Mouse (Mus musculus) heart, postnatal 0 days (tissue): ENCODE data around the gene Exoc6. TPM values are rescaled to one million over a fixed set of nuclear protein-coding genes. Genes with fewer than 3 reads are reported as not detected.
A peak's percentile ranks its signal among the peaks of the same experiment; 100 is the strongest.

Experiments used
- ATAC-seq: fragments of 200-750 bp; cut with Nextera tagmentation; 2 replicates; pipeline ENCODE4 v1.8.0; 2017; ENCODE audit warnings: low read depth, moderate number of reproducible peaks, moderate library complexity; ENCODE audit not compliant: insufficient read depth
- DNase-seq: peaks from one replicate; pipeline ENCODE4 v3.0.0-alpha.2; 2016; ENCODE audit warnings: low spot score
- H3K27ac ChIP-seq: fragments of 300-500 bp; sonication (generic); 2 replicates; pipeline ENCODE4 v1.5.1; 2014; ENCODE audit warnings: low read depth, mild to moderate bottlenecking
- H3K27me3 ChIP-seq: fragments of 300-500 bp; sonication (generic); 2 replicates; pipeline ENCODE4 v1.6.1; 2014; ENCODE audit warnings: low read length, mixed read lengths; ENCODE audit not compliant: control insufficient read depth, insufficient read depth
- H3K36me3 ChIP-seq: fragments of 300-500 bp; sonication (generic); replicated peaks from 2 replicates; pipeline ENCODE4 v1.6.1; 2014; ENCODE audit warnings: low read length, mixed read lengths; ENCODE audit not compliant: control insufficient read depth, insufficient read depth
- H3K4me1 ChIP-seq: fragments of 300-500 bp; sonication (generic); 2 replicates; pipeline ENCODE4 v1.6.1; 2014; ENCODE audit warnings: antibody characterized with exemption; ENCODE audit not compliant: control insufficient read depth, insufficient read depth
- H3K4me2 ChIP-seq: fragments of 300-500 bp; sonication (generic); 2 replicates; pipeline ENCODE4 v1.6.1; 2014; ENCODE audit warnings: low read depth, mild to moderate bottlenecking, low read length, moderate library complexity
- H3K4me3 ChIP-seq: fragments of 300-500 bp; sonication (generic); 2 replicates; pipeline ENCODE4 v1.5.1; 2014; ENCODE audit warnings: low read depth, low read length
- H3K9ac ChIP-seq: fragments of 300-500 bp; sonication (generic); replicated peaks from 2 replicates; pipeline ENCODE4 v1.6.1; 2014; ENCODE audit warnings: low read depth, low read length, mixed read lengths
- H3K9me3 ChIP-seq: fragments of 300-500 bp; sonication (generic); replicated peaks from 2 replicates; pipeline ENCODE4 v1.6.1; 2016; ENCODE audit warnings: low read length; ENCODE audit not compliant: control insufficient read depth
- CTCF ChIP-seq: IDR thresholded peaks from 2 replicates; pipeline ENCODE4 v1.5.1; 2016; ENCODE audit warnings: antibody characterized with exemption, control low read depth, low read depth
- EP300 ChIP-seq: IDR thresholded peaks from 2 replicates; pipeline ENCODE4 v1.6.1; 2016; ENCODE audit warnings: antibody characterized with exemption, low read depth
- WGBS: fragments of 180-500 bp; shearing (Covaris S2); extraction: QIAGEN DNeasy Blood & Tissue Kit; methylation state at CpG from one replicate; pipeline ENCODE4 v1.1.7; 2014; 5-methylcytosine and 5-hydroxymethylcytosine counted together
- polyA plus RNA-seq: library from polyadenylated mRNA; unstranded; fragments of >200 nt; fragmentation: Nextera tagmentation; extraction: Ambion mirVana; gene quantifications from 2 replicates; pipeline ENCODE4 v1.2.1, GENCODE M21; 2015
- total RNA-seq: library from RNA; depleted of rRNA; stranded (reverse); fragments of >200 nt; gene quantifications from 2 replicates; pipeline ENCODE4 v1.2.3, GENCODE M21; 2014; ENCODE audit warnings: low replicate concordance

The Exoc6 gene
- total and polyA plus RNA-seq, 2 experiments from 2014 or later: 20.8 to 24.2 TPM

DNA sequence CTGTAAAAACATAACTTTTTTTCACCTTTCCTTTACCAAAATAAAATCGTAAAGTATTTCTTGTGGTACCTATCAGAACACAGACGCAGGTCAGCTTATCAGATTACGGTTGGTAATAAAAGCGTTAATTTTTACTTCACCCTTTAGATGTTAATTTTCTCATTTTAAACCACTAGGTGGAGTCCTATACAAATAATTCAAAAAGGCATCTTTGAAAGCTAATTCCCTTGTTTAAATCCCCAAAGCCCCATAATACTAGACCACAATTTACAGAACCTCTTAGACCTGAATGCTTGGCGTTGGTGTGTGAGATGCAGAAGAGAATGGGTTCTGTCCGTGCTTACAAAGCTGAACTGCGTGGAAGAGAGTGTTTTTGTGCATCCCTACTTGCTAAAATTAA lies 15.6 kb downstream of the Exoc6 start:
- Histone ChIP-seq H3K4me2 (no peak overlapping the region), H3K27me3 (no peaks in the 10 kb centered on the region), H3K9ac (no peak overlapping the region), H3K4me3 (no peak overlapping the region), H3K36me3 (no peaks in the 10 kb centered on the region), H3K9me3 (no peaks in the 10 kb centered on the region), H3K27ac (no peak overlapping the region), H3K4me1 (no peaks in the 10 kb centered on the region)
- DNase-seq (no peak), ATAC-seq (no peak)
- no peak for TF ChIP-seq EP300
- peak; percentile 28; the same call in 1 of the 2 replicates for TF ChIP-seq CTCF
- WGBS: 49% methylated on average over 7 of the region's 7 CpGs

DNA sequence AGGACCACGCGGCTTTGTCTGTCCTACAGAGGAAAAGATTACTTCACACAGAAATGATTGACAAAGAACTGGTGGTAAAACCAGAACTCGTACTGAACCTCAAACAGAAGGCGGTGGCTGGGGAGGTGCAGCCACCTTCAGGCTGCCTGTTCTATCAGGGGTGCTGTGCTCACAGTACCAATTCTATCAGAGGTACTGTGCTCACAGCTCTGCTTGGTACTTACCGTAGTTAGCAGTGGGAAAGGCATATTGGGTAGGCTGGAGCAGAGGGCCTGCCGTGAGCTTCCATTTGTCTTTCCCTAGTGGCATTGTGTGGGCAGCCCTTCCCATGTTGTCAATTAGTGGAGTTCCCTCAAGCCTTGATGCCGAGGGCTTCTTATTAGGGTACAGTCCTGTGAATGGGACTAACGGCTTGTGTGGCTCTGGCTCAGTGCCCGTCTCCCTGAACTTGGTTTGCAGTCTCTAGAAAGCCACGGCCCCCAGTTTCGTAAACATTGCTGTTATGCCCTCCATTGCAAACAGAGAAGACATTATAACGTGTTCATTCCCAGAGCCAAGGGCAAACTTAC lies 19.1 kb downstream of the Exoc6 start:
- Histone ChIP-seq H3K27ac (no peak overlapping the region), H3K36me3 (peaks cover 16% of the 10 kb centered on the region), H3K4me1 (no peaks in the 10 kb centered on the region), H3K4me2 (no peak overlapping the region), H3K27me3 (no peaks in the 10 kb centered on the region), H3K4me3 (no peak overlapping the region), H3K9ac (no peak overlapping the region), H3K9me3 (no peaks in the 10 kb centered on the region)
- TF ChIP-seq CTCF (no peak), EP300 (no peak)
- 78% methylated on average over 12 of the region's 12 CpGs for WGBS
- DNase-seq: no peak
- ATAC-seq: no peak

DNA sequence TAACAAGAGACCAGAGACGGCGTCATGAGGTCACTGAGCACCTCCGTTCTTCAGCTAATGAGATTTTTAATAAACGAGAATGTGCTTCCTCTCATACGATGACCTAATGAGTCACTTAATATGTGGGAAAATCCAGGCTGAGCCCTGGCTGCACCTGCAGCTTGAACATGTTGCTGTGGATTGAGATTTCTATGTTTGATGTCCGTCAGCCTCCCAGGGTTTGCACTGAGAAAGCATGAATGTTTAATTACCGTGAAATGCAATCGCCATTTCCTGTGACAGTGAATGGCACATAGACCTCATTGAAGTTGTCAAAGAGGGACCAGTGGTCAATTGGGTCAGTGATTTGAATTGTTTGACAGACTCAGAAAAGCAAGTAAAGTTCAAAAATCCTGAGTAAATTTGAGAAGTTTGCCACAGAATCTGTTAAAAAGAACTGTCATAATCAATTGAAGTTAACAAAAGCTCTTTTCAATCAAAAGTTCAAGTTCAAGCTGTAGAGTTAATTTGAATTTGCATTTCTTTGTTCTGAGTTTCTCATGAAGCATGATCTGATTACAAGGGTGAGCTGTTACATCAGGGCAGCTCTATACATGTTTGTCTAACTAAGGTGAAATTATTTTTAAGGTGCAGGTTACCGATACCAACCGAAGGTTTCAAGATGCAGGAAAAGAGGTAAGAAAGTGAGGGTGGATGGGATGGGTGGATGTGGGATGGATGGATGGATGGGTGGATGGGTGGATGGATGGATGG lies 20.9 kb downstream of the Exoc6 start:
- H3K27me3 ChIP-seq: no peaks in the 10 kb centered on the region
- H3K36me3 ChIP-seq: peaks cover 16% of the 10 kb centered on the region
- ATAC-seq (no peak), DNase-seq (no peak)
- H3K4me2 ChIP-seq: no peak overlapping the region
- TF ChIP-seq EP300 (no peak), CTCF (no peak)
- 82% methylated on average over 10 of the region's 10 CpGs for whole genome bisulfite sequencing
- no peaks in the 10 kb centered on the region for H3K4me1 ChIP-seq
- no peak overlapping the region for H3K9ac ChIP-seq
- no peak overlapping the region for H3K4me3 ChIP-seq
- no peaks in the 10 kb centered on the region for H3K9me3 ChIP-seq
- H3K27ac ChIP-seq: no peak overlapping the region

DNA sequence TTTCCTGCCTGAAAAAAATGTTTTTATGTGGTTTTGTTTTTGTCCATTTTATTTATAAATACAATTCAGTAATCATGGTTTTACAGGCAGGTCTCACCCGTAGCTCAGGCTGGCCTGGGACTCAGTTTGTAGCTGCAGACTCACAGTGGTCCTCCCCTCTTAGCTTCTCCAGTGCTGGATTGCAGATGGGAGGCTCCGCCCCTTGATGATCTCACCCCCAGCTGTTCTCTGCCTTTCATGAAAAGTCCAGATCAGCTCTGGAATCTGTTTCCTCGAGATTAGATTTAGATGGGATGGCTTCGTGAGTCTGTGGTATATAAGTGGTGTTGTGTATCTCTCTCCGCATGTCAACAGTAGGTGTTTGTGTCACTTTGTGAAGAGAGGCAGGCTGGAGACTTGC lies 24.6 kb downstream of the Exoc6 start:
- Histone ChIP-seq H3K27me3 (no peaks in the 10 kb centered on the region), H3K27ac (no peak overlapping the region), H3K4me1 (no peaks in the 10 kb centered on the region), H3K4me3 (no peak overlapping the region), H3K9me3 (no peaks in the 10 kb centered on the region), H3K36me3 (peaks cover 32% of the 10 kb centered on the region), H3K4me2 (no peak overlapping the region), H3K9ac (no peak overlapping the region)
- ATAC-seq: no peak
- DNase-seq: no peak
- WGBS: 48% methylated on average over 5 of the region's 5 CpGs
- no peak for TF ChIP-seq CTCF
- no peak for TF ChIP-seq EP300

DNA sequence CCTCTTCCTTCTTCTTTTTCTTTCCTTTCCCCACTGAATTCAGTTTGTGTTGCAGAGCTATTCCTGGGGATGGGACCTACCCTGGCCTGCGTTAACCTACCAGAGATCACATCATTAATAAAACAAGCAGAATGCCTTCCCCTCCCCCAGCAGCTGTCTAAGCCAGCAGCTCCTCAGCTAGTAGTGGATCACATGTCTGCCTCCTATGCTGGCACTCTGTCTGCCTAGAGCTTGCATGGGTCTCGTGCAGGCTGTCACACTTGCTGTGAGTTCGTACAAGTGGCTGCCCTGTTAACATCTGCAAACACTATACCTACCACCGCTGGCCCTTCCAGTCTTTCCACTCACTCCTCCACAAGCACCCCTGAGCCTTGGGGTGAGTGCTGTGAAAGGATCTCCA lies 29.4 kb downstream of the Exoc6 start:
- no peak overlapping the region for H3K9ac ChIP-seq
- no peaks in the 10 kb centered on the region for H3K9me3 ChIP-seq
- TF ChIP-seq CTCF (no peak), EP300 (0 out of 2 replicates have a peak, but pooled peaks have one; percentile 23)
- H3K4me3 ChIP-seq: no peak overlapping the region
- DNase-seq (peak; percentile 41), ATAC-seq (peak; percentile 85)
- no peaks in the 10 kb centered on the region for H3K27me3 ChIP-seq
- H3K4me1 ChIP-seq: no peaks in the 10 kb centered on the region
- no peak overlapping the region for H3K27ac ChIP-seq
- H3K36me3 ChIP-seq: peaks cover 23% of the 10 kb centered on the region
- H3K4me2 ChIP-seq: no peak overlapping the region
- 36% methylated on average over 4 of the region's 4 CpGs for WGBS
